Mouse (Mus musculus): ENCODE measurements around the gene Ccsap. TPM values are rescaled to one million over a fixed set of nuclear protein-coding genes. Genes with fewer than 3 reads are reported as not detected.
A peak's percentile ranks its signal among the peaks of the same experiment; 100 is the strongest.
"Not testable (repeated sequence)": the region's sequence is repeated elsewhere in the genome, so short reads cannot be mapped to it uniquely, and the experiment has no call there.

Ccsap gene
- total RNA-seq, 4 experiments from 2014 or later, result 52.3 to 55.6 (median 53.4) TPM

DNA sequence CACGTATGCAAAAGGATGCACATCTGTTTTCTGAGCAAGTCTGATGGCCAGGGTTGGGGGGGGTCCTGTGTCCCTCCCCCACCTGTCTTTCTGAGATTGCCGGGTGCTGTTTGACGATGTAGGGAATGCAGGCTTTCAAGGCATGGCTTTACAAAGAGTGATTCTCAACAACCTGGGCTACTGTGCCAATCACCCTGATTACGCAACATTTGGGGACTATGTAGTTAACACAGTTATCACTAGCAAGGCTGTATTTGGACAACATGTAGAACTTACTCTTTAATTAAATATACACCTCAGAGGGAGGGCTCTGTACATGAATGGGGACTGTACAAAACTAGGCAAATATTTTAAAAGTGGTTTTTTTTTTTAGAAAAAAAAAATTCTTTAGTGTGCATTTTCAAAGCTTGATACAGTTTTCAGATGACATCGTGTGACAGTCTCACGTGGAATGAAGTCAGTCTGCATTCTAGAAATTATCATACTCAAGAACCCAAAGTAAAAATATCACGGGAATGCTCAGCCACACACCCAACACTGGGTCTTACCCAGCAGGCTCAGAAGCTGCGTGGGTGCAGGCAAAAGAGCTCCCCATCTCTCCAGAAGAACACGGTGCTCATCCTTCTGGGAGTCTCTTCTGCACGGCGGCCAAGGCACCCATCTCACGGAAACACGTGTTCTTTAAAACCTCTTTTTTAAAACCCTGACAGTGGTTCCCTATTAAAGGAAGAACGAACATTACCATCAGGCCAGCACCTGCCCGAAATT, 19.2 kb downstream of the Ccsap start:
- DNase-seq (ENCODE audit: low spot score in 2 of 2), result peak; percentile 63 to 71

DNA sequence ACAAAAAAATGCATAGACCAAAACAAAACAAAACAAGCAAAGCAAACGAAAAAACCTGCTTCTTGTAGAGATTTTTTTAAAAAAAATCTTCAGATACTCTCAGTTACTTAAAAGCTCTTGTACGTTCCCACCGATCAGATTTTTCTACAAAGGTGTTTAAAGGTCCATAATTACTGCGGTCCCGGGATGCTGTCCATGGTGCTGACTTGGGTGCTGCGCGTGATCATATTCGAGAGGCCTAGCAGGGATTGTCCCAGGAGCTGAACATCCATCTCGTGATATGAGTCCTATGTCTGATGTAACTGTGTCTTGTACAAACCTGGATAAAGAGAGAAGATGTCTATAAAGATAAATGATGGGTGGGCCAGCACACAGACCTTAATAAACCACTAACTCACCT, 21.5 kb downstream of the Ccsap start:
- DNase-seq (ENCODE audit: low spot score in 2 of 2), result no peak

DNA sequence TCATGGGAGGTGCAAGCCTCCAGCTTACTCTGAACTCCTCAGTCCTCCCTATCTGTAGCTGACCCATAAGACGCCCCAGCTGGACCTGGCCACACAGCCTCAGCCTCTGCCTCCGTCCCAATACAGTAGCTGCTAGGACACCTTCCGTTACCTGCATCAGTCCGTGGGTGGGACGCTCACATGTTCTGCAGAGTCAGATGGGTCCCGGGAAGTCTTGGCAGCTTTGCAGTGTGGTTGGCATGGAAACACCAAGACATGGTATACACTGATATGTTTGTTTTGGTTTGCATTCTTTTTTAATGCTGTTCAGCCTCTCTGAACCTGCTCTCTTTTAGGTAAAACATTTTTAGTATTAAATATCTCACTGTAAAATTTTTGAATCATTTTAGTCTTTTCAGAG, 23.7 kb downstream of the Ccsap start:
- DNase-seq (ENCODE audit: low spot score in 2 of 2), result no peak

DNA sequence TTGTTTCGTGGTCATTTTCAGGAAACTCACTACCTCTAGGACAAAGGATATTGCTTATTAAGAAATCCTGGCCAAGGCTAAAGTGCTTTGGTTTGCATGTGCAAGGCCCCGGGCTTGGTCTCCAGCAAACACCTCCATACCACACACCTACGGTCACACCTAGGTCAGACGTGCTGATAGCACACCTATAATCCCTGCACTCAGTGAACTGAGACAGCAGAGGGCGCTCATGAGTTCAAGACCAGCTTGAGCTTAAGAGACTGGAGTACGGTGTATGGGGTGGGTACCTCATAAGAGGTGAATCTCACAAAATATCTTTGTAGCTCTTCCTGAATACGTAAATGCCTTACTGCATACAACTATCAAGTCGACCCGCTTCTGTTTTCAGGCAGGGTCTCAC, 24.6 kb downstream of the Ccsap start:
- peak in 1 of 2 experiments; percentile 67 for DNase-seq (ENCODE audit: low spot score in 2 of 2)

DNA sequence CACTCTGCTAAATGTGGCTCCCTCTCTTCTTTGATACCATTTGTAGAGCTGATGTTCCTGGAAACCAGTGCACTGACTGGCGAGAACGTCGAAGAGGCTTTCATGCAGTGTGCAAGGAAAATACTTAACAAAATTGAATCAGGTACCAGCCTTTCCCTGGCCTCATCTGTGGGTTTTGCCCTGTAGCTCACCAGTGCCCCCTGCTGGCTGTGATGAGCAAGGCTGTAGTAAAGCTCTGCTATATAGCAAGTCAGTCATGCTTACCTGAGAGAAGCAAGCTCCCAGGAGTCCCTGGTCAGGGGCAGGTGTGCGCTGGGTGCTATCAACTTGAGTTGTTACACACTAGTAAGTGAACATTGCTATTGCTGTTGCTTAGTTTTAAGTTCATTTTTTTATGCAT, 27.3 kb downstream of the Ccsap start:
- DNase-seq (ENCODE audit: low spot score in 2 of 2), result no peak

DNA sequence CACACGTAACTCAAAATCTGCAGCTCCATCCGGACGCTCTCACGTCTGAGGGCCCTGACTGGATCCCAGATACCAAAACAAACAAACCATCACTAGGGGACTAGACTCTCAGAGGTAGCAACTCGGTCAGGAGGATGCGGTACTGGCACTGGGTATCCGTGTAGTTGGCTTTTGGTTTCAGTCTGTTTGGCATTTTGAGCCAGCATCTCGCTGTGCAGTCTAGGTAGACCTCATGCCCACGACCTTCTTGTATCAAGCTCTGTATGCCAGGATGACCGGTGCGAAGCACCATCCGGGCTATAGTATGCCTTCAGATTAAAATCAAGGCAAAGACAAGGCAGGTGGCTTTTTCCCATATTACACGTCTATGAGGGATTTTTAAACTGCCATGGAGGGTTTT, 32.5 kb downstream of the Ccsap start:
- DNase-seq (ENCODE audit: low spot score in 2 of 2), result no peak

DNA sequence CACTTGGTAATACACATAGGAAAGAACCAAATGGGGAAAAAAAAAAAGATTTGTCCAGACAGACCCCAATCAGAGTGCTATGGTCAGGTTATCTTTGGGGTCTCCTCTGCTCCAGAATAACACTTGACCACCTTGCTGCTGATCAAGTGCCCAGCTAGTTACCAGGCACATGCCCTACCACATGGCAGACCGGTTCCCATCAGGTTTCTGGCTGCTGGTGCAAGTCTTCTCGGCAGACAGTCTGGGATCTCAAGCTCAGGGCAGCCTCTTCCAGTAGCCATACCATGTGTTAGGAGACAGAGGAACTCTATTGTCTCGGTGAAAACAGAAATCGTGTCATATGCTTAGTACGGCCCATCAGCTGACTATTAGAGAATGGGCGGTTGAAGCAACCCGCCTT, 33.3 kb downstream of the Ccsap start:
- no peak for DNase-seq (ENCODE audit: low spot score in 2 of 2)

DNA sequence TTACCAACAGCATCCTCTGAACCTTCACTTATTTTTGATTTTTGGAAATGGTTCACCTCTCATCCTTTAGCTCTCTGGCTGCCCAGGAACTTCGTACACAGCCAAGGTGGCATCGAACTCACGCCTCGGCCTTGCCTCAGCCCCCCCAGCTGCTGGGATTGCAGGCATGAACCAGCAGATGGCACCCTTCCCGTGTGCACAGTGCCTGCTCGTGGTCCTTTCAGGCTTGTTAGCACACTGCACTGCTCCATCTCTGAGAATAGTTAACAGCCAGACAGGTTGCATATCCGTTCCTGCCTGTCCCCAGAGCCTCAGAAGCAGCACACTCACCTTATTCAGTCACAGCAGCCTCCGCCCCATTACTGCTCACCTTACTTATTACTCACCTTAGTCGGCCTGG, 34.0 kb downstream of the Ccsap start:
- DNase-seq (ENCODE audit: low spot score in 2 of 2), result no peak

DNA sequence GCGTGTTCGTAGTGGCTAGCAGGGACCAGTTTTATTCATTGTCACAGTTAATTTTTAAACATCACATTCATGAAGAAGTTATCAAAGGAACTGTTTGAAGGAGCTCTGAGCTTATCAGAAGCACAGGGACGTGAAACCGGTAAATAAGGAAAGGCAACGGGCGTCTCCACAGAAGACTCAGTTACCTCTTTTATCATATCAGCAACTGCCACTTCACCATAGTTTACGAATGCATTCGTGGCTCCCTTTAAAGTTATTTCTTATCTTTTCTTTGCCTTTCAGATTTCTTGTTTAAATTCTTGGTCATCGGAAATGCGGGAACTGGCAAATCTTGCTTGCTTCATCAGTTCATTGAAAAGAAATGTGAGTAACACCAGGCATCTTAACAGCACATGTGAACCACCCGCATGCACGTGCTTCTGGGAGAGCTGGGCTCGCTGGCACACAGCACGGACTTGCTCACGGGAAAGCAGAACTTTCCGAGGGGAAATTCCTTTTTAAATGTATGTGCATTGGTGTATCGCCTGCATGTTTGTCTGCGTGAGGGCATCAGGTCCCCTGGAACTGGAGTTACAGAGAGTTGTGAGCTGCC, 36.4 kb downstream of the Ccsap start:
- no peak for DNase-seq (ENCODE audit: low spot score in 2 of 2)

DNA sequence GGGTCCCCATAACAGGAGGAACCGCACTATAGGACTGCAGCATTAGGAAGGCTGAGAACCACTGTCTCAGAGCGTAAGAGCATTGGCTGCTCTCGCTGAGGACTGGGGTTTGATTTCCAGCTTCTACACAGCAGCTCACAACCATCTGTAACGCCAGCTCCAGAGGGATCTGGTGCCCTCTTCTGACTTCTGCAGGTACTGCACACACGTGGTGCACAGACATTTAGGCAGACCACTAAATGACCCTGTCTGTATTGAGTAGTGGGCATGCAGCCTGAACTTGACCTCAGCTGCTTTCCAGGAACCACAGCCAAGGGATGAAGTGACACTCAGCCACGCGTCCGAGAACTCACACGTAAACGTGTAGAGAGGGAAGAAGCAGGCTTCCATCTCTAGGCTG, 36.9 kb downstream of the Ccsap start:
- no peak for DNase-seq (ENCODE audit: low spot score in 2 of 2)

DNA sequence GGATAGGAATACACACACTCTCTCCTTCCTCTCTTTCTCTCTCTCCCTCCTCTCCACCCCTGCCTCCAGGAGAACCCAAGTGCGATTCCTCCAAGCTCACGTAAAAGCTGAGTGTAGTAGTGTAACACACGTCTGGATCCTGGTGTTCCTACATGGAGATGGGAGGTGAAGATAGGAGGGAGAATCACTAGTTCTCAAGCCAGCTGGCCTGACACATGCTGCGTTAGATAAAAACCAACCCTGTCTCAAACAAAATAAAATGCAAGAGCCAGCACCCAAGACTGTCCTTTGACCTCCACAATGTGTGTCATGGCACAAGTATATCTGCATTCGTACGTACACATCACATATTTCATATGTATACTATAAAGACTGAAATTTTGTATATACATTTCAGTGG, 39.2 kb downstream of the Ccsap start:
- DNase-seq (ENCODE audit: low spot score in 2 of 2), result no peak

DNA sequence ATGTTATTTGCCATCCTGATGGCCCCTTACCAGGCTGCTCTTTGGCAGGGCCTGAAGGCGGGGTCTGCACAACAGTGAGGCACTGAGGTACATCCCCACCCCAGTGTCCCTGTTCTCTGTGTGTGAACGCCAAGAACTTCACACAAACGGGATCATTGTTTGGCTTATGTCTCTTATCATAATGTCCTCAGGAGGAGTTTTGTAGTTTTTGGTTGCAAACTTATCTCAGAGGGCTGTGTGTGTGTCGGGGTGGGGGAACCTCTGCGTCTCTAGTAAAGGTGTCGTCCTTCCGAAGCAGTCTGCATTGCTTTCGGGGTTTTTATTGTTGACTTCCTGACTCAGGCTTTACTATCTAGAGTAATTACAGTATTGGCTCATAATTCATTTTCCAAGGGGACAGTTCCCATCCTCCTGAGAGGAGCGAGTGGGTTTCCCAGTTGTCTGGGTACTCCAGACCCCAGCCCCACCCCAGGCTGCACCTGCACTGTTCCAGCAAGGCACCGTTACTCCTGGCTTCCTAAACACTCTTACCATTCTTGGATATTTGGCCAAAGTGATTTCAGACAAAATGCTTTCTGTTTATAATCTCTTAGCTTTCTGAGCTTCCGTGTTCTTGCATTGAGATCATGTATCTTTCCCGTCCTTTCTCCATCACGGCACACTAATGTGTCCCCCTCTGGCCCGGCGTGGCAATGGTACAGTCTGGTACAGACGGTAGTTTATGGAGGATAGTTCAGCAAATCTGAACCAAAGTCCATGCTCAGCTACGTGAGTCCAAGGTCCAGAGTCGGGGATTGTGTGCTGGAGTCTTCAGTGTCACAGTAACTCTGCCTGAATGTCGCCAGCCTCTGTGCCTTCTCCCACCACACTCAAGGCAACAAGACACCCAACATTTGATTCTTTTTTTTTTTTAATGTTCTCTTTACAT, 40.1 kb downstream of the Ccsap start:
- DNase-seq (ENCODE audit: low spot score in 2 of 2), result no peak

DNA sequence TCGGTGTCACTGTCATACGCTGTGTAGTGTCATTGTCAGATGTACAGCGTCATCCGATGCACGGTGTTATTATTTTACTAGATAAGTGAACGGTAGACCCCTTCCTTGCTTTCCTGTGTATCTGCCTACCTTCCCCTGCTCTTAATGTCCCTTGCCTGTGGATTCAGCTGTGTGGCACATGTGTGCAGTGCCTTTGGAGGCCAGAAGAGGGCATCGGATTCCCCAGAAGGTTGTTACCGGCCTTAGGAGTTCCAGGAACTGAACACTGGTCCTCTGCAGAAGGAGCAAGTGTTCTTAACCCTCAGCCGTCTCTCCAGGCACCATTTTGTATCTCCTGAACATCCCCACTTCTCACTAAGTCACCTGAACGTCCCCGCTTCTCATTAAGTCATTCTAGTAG, 42.3 kb downstream of the Ccsap start:
- no peak for DNase-seq (ENCODE audit: low spot score in 2 of 2)

DNA sequence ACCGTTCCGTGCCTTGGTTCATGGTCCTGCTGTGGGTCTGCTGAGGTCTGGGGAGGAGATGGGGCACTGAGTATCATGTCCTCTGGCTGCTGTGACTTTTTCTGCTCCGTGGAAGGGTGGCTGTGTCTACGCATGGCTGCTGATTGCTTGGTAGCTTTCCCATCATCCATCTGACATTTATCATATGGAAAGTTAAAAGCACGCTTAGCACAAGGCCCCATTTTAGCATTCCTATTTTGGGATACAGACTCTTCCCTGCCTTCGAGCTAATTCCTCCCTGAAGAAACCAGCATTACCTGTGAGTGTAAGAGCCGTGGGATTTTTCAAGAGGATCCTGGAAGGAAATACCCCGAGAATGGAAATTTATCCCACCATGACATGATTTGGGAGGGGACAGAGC, 43.1 kb downstream of the Ccsap start:
- no peak for DNase-seq (ENCODE audit: low spot score in 2 of 2)

DNA sequence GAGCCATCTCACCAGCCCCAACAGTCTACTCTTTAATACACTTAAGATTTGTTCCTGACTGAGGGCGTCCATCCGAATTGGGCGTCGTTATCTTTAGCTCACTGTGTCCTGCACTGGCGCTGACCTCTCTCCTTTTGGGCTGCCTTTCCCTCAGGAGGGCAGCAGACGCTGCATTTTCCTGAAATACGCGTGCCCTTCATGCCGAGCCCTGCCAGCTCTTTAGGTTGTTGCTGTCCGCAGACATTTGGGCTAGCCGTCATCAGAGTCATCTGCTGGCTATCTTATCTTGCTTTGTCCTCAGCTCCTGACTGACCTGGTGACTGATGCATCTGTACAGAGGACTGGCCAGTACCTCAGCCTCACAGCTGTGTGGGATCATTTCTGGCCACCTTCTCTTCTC, 44.7 kb downstream of the Ccsap start:
- DNase-seq (ENCODE audit: low spot score in 2 of 2), result no peak

DNA sequence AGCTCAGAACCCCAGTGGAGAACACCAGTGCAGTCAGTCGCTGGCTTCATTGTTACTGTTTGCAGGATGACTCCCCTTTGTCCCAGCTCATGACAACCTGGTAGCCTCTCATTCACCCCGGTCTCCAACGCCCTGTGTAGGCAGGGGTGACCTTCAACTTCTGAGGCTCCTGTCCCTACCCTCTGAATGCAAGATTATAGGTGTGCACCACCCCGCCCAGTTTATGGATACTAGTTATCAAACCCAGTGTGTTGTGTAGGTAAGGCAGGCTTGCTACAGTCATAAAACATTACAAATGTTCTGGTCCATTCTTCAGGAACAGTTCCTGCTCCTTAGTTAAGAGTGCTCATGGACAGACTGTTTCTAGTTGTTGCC, 46.1 kb downstream of the Ccsap start:
- DNase-seq (ENCODE audit: low spot score in 2 of 2), result no peak

DNA sequence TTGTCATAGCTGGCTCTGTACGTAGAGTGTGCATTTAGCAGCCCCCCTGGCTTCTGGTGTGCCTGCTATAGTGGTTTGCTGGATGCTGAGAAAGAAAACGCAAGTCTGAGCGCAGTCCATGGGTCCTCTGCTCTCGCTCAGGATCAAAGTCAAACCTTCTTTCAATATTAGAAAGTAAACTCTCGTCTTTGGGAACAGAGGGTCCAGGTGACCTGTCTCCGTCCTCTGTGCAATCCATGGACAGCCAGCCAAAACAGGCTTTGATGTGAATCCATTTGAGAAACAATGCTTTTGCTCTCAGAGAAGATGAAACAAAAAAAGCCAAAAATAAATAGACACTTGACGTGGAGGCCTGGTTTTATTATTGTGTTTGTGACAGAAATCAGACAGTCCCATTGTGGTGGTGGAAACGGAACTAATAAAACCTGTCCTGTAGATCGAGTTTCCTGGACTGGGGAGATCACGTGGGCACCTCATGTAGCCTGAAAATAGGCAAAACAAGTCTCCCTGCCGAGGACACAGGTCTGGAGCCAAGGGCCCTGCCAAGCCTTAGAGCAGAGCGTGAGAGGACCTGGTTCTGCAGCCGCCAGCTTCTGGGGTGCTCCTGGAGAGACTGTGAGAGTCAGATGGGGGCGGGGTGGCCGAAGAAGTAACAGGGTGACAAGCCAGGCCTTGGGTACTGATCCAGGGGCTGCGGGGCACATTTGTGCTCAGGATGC, 46.7 kb downstream of the Ccsap start:
- no peak for DNase-seq (ENCODE audit: low spot score in 2 of 2)

DNA sequence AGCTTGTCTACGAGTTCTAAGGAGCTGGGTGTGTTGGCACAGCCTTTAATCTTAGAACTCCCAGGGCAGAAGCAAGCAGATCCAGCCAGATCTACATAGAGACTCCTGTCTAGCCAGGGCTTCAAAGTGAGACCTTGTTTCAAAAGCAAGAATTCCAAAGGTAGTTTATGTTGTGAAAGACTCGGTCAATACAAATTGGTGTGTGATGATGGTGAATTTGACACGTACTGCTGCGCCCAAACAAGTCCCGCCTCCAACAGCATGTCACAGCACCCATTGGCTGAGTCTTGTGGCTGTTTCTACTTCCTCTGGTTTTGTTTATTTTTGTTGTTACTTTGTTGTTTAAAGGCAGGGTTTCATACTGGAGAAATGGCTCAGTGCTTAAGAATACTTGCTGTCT, 47.8 kb downstream of the Ccsap start:
- no peak for DNase-seq (ENCODE audit: low spot score in 2 of 2)

DNA sequence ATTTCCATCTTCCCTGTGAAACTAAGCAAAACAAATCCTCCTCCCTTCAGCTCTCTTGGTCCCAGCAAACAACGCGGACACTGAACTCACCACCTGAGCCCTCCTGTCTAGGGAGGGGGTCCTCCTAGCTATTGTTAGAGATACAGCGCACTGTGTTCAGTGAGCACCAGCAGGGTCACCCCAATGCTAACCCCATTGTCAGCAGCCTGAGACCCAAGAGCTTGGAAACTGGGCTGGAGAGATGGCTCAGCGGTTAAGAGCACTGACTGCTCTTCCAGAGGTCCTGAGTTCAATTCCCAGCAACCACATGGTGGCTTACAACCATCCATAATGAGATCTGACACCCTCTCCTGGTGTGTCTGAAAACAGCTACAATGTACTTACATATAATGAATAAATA, 50.7 kb downstream of the Ccsap start:
- DNase-seq (ENCODE audit: low spot score in 2 of 2), result not testable (repeated sequence)

DNA sequence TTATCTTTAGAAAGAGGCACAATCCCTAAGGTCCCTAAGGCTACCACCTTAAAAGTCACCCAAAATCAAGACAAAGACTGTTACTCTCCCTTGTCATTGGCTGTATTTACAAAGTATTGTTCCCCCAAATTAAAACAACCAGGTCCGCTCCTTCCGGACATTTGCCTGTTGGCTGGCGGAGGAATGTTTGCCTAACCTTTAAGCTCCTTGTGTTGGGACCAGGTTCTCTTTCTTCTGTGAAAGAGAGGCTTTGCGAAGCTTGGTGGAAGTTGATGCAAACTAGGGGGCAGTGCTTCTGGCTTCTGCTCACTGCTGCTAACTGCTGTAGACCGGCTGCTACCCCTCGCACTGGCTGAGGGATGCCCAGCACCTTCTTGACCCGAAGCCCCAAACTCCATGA, 51.3 kb downstream of the Ccsap start:
- no peak for DNase-seq (ENCODE audit: low spot score in 2 of 2)

DNA sequence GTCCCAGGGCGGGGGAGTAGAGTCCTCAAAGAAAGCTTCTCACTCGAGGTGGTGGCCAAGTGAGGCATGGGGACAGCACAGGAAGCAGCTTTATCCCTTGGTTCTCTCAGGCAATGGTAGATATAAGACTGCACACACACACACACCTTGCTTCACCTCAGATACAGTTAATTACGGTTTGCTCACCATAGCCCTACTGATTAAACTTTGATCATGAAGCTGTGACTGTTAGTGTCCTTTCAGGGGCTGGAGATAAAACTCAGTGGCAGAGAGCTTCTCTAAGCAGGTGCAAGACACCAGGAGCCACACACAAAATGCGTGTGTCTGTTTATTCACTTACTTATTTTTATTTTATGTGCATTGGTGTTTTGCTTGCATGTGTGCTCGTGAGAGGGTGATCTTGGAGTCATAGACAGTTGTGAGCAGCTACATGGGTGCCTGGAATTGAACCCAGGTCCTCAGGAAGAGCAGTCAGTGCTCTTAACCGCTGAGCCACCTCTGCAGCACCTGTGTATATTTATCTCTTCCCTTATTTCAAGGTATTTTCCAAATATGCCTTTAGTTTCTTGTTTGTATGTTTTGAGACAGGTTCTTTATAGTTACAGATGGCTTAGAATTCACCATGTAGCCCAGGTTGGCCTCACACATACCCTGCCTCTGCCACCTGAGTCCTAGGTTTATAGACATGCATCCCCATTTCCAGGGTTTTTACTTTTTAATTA, 52.0 kb downstream of the Ccsap start:
- DNase-seq (ENCODE audit: low spot score in 2 of 2), result no peak

Data from layer of hippocampus, adult 8-10 months (tissue).